Mouse (Mus musculus) stomach, postnatal 0 days (tissue): ENCODE measurements at regions not wholly inside any gene's neighbourhood (a gene's known extent, or its start where the extent isn't known, plus 50 kb on each side); places are given as distances from the start of the nearest gene placed in this dataset.

ENCODE experiments used
- CTCF ChIP-seq: IDR thresholded peaks from 2 replicates; pipeline ENCODE4 v1.5.1; 2016; ENCODE audit warnings: antibody characterized with exemption, low read depth, mild to moderate bottlenecking, moderate library complexity
- EP300 ChIP-seq: optimal IDR thresholded peaks from 2 replicates; pipeline ENCODE3; 2016; ENCODE audit warnings: antibody characterized with exemption

DNA sequence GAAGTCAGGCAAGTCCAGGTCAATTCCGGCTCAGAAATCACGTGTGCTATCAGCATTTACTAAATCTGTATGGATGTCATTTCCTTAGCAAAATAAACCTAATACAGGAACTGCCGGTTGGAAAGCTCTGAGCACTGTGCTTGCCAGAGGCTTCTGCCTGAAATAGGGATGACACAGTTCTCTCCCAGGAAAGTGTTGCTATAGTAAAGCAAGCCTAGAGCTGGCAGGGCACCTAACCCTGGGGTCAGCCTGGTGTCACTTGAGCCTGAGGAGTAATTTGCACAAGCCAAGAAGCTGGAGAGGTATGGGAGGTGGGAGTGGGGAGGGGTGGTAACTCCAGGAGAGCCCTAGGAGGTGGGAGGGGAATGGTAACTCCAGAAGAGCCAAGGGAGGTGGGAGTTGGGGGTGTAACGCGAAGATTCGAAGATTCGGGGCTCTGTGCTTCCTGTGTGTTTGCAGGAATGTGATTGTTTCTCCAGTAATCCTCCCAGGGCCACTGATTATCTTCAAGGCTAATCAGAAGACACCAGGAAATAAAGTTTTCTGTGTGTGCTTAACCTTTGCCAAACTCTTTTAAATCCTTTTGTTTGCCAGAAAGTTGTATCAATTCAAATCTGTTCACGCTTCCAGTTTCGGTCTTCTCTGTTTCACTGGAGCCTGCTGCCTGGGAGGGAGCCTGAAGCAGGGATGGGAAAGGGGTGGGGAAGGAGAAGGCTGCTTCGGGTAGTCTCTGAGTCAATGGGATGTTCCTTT, 111.3 kb downstream of the Cd24a start:
- TF ChIP-seq CTCF, result no peak
- TF ChIP-seq EP300, result no peak
